Mouse (Mus musculus): Measurements from ENCODE around the gene Ebp. TPM values are rescaled to one million over a fixed set of nuclear protein-coding genes. Genes with fewer than 3 reads are reported as not detected.
A peak's percentile ranks its signal among the peaks of the same experiment; 100 is the strongest.

The Ebp gene
- total RNA-seq, 1 experiment from 2014 or later: 66.5 TPM

DNA sequence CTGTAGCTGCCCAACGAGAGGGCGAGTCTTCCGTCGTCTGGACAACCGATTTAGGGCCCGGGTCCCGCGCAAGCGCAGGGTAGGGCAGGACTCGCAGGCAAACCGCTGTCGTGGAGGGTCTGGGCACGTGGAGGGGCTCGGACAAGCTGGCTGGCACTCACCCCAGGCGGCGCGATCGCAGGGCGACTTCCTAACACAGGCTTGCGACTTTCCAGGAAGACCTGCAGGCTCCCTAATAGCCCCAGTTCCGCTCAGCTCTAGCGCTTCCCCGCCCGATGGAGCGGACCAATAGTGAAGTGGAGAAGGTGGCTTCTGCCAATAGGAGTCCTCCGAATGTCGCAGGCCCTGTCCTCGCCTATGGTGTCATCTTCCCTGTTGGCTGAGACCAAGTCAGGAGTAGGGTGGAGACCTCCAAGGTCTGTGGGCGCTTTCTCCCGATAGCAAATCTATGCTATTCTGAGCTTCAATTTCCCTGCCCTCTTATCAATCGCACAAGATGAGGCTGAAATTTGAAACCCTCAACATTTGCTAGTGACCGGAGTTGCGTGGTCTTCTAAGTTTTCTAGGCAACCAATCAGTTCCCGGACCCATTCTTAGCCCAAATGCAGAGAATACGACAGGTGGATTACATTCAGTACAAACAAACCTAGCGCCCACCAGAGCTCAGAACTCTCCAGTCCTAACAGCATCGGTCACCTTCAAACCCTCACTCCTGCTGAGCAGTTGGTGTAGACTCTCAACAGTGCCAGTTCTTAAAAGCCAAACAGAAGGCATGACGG is 483 bp downstream of the Ebp start:
- peak; percentile 99 for ATAC-seq (replicated peaks; ENCODE audit: low read depth, poor library complexity, severe bottlenecking)

DNA sequence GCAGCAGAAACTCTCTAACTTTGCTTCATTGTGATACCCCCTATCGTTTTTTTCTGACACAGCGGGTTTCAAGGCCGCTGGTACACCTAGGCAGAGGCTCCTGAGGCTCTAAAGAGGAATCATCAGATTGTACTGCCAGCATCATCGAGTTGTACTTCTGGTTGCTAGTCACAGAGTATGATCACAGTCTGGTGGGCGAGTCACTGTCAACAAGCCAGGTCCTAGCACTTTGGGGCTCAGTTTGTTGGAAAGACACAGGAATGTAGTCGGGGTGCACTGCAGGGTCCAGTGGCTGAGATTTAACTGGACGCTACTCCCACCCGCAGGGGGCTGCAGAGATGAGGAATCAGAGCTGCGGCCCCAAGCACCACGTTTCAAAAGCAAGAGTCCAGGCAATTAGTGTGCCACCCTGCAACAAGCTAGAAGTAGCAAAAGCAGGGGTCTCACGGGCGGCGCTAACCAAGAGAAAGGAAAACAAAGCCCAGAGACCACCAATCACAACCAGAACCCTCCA is 1.1 kb downstream of the Ebp start:
- no peak; the same call in 1 of the 2 replicates for ATAC-seq (replicated peaks; ENCODE audit: low read depth, poor library complexity, severe bottlenecking)

- no peak for ATAC-seq (replicated peaks; ENCODE audit: low read depth, poor library complexity, severe bottlenecking)
Measured at GRCm38 (mm10) chrX:8182871-8183540, 10.3 kb downstream of the Ebp start.

- no peak for ATAC-seq (replicated peaks; ENCODE audit: low read depth, poor library complexity, severe bottlenecking)
Measured at GRCm38 (mm10) chrX:8179646-8180045, 13.7 kb downstream of the Ebp start.

GRCm38 (mm10) chrX:8178871-8179270 is 14.4 kb downstream of the Ebp start:
- ATAC-seq (replicated peaks; ENCODE audit: low read depth, poor library complexity, severe bottlenecking): no peak

DNA sequence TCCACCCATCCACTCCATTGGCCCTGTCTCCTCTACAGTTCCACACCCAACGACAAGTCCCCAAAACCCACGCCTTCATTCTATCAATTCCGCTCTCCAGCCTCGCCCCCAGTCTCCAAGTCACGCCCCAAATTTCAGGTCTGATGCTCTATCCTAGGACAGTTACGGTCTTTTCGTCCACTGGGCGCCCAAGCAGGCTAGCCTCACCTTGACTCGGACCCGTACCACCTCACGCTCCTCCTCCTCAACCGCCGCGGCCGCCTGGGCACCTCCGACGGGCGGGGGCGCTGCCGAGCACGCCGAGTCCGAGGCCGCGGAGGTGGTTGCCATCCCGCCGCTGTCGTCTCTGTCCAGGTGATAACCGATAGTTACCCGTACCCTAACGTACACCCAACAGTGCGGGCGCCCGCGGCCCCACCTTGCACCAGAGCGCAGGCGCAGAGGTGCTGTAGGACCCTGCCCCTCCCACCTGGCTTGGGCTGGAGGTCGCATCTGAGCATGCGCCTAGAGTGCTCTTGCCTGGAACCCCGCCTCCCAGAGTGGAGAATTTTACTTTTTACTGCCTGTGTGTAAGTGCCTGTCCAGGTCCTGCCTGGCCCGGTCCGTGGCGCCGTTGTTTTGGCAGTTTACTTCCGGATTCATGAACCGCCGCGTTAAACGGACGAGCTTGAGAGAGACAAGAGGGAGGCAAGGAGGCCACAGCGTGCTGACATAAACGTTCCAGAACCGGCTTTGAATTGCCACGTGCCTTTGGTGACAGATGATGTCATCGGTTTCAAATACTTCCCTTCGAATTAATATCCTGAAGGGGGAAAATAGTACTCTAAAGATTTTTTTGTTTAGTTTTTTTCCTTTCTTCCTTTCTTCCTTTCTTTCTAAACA is 17.6 kb downstream of the Ebp start, which contains the start of gene Tbc1d25:
Gene Tbc1d25, minus strand, starts transcription at position 678 of the 882 bp plus-strand sequence.
- peak; percentile 87 for ATAC-seq (replicated peaks; ENCODE audit: low read depth, poor library complexity, severe bottlenecking)

DNA sequence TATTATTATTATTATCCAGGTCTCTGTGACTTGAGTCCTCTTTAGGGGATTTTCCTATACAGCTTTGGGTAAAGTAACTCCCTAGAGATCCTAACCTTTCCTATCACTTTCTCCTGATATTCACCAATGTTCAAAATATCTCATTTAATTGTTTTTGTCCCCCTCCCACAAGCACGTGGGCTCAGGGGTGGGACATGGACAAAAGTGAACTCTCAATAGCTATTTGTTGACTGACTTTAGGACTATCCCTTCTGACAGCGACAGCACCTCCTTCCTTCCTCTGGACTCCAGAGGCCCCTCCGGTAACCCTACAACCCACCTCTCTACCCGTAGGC is 18.2 kb downstream of the Ebp start:
- ATAC-seq (replicated peaks; ENCODE audit: low read depth, poor library complexity, severe bottlenecking): no peak

DNA sequence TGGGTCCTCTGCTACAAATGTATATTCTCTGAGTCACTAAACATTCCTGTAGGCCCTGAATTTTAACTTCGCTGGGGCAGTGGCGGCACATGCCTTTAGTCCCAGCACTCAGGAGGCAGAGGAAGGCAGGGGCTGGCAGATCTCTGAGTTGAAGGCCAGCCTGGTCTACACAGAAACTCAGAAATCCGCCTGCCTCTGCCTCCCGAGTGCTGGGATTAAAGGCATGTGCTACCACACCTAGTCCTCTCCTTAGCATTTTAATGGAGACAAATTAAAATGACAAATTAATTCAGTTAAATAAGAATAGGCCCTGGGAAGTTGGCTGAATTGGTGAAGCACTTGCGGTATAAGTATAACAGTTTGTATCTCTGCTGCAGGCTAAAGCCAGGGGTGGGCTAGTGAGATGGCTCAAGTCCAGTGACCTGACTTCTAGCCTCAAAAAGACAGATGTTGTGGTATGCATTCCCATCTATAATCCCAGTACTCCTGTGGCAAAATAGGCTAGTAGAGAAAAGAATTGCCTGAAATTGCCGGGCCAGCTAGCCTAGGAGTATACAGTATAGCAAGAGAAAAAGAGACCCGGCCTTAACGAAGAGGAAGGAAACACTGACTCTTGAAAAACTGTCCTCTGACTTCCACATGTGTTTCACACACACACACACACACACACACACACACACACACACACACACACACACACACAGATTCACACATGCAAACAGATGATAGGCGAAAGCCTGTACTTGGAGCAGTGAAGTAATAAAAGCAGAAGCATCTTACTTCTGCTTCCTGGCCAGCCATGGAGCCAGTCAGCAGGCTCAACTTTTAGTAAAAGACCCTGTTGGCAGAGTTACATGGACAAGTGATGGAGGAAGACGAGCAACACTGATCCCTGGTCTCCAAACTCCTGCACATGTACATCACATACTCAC is 25.3 kb downstream of the Ebp start:
- peak; percentile 81 for ATAC-seq (replicated peaks; ENCODE audit: low read depth, poor library complexity, severe bottlenecking)

DNA sequence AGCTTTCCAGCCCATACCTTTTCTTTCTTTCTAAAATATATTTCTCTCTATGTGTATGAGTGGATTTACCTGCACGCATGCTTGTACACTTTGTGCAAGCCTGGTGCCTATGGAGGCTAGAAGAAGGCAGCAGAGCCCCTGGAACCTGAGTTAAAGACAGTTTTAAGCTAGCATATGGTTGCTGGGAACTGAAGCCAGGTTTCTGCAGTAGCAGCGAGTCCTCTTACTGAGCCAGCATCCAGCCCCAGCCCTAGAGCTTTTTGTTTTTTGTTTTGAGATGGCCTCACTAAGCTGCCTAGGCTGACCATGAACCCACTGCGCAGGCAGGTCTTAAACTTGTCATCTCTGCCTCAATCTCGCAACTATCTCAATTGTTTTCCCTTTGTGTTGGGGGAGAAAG is 28.8 kb downstream of the Ebp start:
- ATAC-seq (replicated peaks; ENCODE audit: low read depth, poor library complexity, severe bottlenecking): no peak

GRCm38 (mm10) chrX:8163076-8163475 is 30.2 kb downstream of the Ebp start:
- no peak for ATAC-seq (replicated peaks; ENCODE audit: low read depth, poor library complexity, severe bottlenecking)

DNA sequence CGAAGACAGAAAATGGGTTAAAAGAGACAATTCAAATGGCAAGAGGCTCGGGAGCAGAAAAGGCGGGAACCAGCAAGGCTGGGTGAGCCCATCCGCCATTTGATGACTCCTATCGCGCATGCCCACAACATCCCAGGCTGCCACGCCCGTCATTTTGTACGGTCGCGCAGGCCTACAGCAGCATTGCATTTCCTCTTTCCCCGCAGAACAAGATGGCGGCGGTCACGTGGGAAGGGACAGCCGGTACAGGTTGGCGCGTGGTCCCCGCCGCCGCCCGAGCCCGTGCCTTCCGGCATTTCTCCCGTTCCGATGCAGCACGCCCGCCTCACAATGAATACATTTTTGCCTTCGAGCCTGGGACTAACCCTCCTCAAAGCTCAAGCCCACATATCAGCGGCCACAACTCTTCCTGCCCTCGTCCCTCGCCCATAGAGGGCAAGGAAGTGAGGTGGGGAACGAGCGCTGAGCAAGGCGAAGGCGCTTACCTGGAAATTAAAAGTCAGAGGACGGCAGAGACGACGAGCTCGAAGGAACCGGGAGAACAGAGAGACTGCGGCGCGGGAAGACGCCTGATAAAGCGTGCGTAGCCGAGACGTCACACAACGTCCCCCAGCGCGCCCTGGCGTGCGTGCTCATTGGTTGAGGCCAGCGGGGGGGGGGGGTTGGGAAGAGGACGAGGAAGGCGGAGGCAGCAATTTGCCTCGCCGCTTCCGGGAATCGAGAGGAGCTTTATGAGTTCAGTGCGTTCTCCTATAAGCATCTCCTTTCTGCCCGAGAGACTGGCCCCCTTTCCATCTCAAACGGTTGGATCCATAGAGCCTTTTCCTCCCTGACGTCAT is 47.9 kb downstream of the Ebp start, which contains the start of gene Rbm3:
Gene Rbm3, minus strand, starts transcription at position 728 of the 839 bp plus-strand sequence.
- peak; percentile 86 for ATAC-seq (replicated peaks; ENCODE audit: low read depth, poor library complexity, severe bottlenecking)

DNA sequence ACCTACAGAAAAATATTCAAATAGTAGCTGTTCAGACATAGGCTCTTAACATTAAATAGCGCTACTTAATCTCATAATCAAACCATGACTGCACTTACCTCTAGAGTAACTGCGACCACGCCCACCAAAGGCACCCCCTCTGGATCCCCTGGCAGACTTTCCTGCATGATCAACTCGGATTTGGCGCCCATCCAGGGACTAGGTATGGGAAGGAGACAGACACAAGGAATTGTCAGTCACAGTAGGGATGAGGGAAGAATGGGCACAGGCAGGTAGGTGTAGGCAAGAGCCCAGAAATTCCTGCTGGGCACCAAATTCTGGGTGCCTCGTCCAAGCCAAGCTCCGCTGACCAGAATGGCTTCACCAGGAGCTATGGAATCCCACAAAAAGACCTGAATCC is 49.6 kb downstream of the Ebp start:
- no peak for ATAC-seq (replicated peaks; ENCODE audit: low read depth, poor library complexity, severe bottlenecking)

GRCm38 (mm10) chrX:8142948-8143347 is 50.4 kb downstream of the Ebp start:
- no peak for ATAC-seq (replicated peaks; ENCODE audit: low read depth, poor library complexity, severe bottlenecking)

DNA sequence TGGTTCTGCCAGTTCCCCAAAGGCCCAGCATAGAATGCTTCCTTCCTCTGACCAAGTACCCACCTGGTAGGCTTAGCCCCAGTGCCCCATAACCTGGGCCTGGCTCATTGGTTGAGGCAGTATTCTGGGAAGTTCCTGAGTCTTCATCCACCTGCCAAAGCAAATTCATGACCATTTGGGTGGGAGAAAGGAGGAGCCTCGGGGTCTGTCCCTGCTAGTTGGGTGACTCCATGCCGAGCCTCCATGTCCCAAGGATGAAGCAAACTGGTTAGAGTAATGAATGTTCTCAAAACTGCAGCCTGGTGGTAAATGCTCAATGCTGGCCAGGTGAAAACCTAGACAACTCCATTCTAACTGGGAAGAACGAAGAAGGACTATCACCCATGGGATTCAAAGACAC is 52.3 kb downstream of the Ebp start:
- ATAC-seq (replicated peaks; ENCODE audit: low read depth, poor library complexity, severe bottlenecking): no peak

DNA sequence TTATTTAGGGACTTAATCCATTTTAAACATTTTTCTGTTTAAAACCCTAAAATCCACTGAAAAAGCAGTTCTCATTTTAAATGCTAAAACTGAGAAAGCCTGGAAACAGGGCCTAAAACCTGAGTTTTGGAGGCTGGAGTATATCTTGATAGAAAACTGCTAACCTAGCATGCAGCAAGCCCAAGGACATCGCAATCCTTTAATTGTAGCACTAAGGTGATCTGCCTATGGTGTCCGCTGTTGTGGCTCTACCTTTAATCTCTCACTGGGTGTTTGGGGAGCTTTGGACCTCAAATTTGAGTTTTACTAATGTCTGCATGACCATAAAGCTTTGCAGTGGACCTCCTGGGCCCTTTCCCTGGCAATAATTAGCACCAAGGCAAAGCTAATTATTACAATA is 52.9 kb downstream of the Ebp start:
- no peak for ATAC-seq (replicated peaks; ENCODE audit: low read depth, poor library complexity, severe bottlenecking)

DNA sequence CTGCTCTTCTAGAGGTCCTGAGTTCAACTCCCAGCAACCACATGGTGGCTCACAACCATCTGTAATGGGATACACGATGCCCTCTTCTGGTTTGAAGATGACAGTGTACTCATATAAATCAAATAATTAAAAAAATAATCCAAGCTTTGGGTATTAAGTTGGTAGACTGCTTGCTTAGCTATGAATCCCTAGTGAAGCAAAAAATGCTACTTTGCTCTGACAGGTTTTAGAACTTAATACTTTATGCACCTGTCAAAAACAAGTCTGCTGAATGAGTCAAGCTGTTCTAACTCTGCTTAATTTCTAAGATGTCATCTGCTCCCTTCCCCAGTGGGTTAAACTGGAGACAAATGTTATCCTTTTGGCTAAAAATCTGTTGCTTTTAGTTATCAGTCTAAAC is 53.8 kb downstream of the Ebp start:
- ATAC-seq (replicated peaks; ENCODE audit: low read depth, poor library complexity, severe bottlenecking): no peak

DNA sequence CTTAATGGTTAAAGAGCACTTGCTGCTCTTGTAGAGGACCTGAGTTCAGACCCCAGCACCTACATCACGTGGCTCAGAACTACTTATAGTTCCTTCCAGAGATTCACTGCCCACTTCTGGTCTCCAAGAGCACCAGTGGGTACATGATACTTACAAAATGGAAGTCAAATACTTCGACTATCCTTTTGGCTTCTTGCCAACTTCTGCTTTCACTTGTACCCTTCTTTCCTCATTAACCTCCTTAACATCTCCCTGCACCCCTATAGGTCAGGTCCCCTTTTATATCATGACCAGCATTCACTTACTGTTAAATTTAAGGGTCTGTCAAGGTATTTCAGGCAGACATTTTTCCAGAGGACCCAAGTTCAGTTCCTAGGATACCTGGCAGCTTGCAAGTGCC is 57.4 kb downstream of the Ebp start:
- no peak for ATAC-seq (replicated peaks; ENCODE audit: low read depth, poor library complexity, severe bottlenecking)
